Mouse (Mus musculus): ENCODE results near the gene Slco4a1. TPM values are rescaled to one million over a fixed set of nuclear protein-coding genes. Genes with fewer than 3 reads are reported as not detected.
A peak's percentile ranks its signal among the peaks of the same experiment; 100 is the strongest.

The Slco4a1 gene
- 18.6 and 25.3 TPM in 2 replicates for polyA plus RNA-seq (2012; rRNA removed)

GRCm38 (mm10) chr2:180455723-180456698, at the start of gene Slco4a1:
Slco4a1 (plus strand) TSS chr2:180456245.
- no peaks in the 10 kb centered on the region for H3K4me1 ChIP-seq (ENCODE audit: control insufficient read depth, insufficient read depth, low read length)
- no peak for TF ChIP-seq CTCF (IDR thresholded peaks at IDR 0.05; ENCODE audit: borderline replicate concordance, insufficient read depth, low read depth, low read length)
- peak; percentile 62 for TF ChIP-seq POLR2A (IDR thresholded peaks at IDR 0.05; ENCODE audit: borderline replicate concordance, insufficient read depth, low read length)
- H3K27ac ChIP-seq (ENCODE audit: insufficient read depth, low read length): no peak within 1 kb of the TSS
- DNase-seq: peak; percentile 91 to 92
- H3K27me3 ChIP-seq (ENCODE audit: control insufficient read depth, insufficient read depth, low read length): no peaks in the 10 kb centered on the region
- H3K4me3 ChIP-seq (replicated peaks; ENCODE audit: insufficient read depth, low read depth, low read length): peak within 1 kb of the TSS; percentile 78
- WGBS: 3% methylated on average over 65 of the region's 65 CpGs

- no peak overlapping the region for H3K27ac ChIP-seq (ENCODE audit: insufficient read depth, low read length)
- H3K27me3 ChIP-seq (ENCODE audit: control insufficient read depth, insufficient read depth, low read length): no peaks in the 10 kb centered on the region; the same call in 1 of the 2 replicates
- no peak for DNase-seq
- no peaks in the 10 kb centered on the region for H3K4me1 ChIP-seq (ENCODE audit: control insufficient read depth, insufficient read depth, low read length)
- TF ChIP-seq CTCF (IDR thresholded peaks at IDR 0.05; ENCODE audit: borderline replicate concordance, insufficient read depth, low read depth, low read length): no peak
- TF ChIP-seq POLR2A (IDR thresholded peaks at IDR 0.05; ENCODE audit: borderline replicate concordance, insufficient read depth, low read length): no peak
- WGBS: 20% methylated on average over 2 of the region's 2 CpGs
- no peak overlapping the region for H3K4me3 ChIP-seq (replicated peaks; ENCODE audit: insufficient read depth, low read depth, low read length)
These were observed 47.6 kb upstream of the Slco4a1 start for GRCm38 (mm10) chr2:180408410-180408809.

- no peak overlapping the region for H3K27ac ChIP-seq (ENCODE audit: insufficient read depth, low read length)
- no peak overlapping the region for H3K4me3 ChIP-seq (replicated peaks; ENCODE audit: insufficient read depth, low read depth, low read length)
- DNase-seq: no peak
- H3K4me1 ChIP-seq (ENCODE audit: control insufficient read depth, insufficient read depth, low read length): no peaks in the 10 kb centered on the region; the same call in 1 of the 2 replicates
- TF ChIP-seq CTCF (IDR thresholded peaks at IDR 0.05; ENCODE audit: borderline replicate concordance, insufficient read depth, low read depth, low read length) (no peak), POLR2A (IDR thresholded peaks at IDR 0.05; ENCODE audit: borderline replicate concordance, insufficient read depth, low read length) (no peak)
- no peaks in the 10 kb centered on the region; the same call in 1 of the 2 replicates for H3K27me3 ChIP-seq (ENCODE audit: control insufficient read depth, insufficient read depth, low read length)
- 28% methylated on average over 8 of the region's 8 CpGs for WGBS
These were observed 45.6 kb upstream of the Slco4a1 start for GRCm38 (mm10) chr2:180410432-180410831.

- TF ChIP-seq CTCF (IDR thresholded peaks at IDR 0.05; ENCODE audit: borderline replicate concordance, insufficient read depth, low read depth, low read length) (no peak), POLR2A (IDR thresholded peaks at IDR 0.05; ENCODE audit: borderline replicate concordance, insufficient read depth, low read length) (no peak)
- Histone ChIP-seq H3K27ac (ENCODE audit: insufficient read depth, low read length) (no peak overlapping the region), H3K27me3 (ENCODE audit: control insufficient read depth, insufficient read depth, low read length) (no peaks in the 10 kb centered on the region; the same call in 1 of the 2 replicates), H3K4me3 (replicated peaks; ENCODE audit: insufficient read depth, low read depth, low read length) (no peak overlapping the region), H3K4me1 (ENCODE audit: control insufficient read depth, insufficient read depth, low read length) (no peaks in the 10 kb centered on the region; the same call in 1 of the 2 replicates)
- DNase-seq: no peak
- 43% methylated on average over 8 of the region's 8 CpGs for WGBS
These were observed 45.0 kb upstream of the Slco4a1 start for GRCm38 (mm10) chr2:180411013-180411412.

- TF ChIP-seq POLR2A (IDR thresholded peaks at IDR 0.05; ENCODE audit: borderline replicate concordance, insufficient read depth, low read length): no peak
- H3K4me1 ChIP-seq (ENCODE audit: control insufficient read depth, insufficient read depth, low read length): no peaks in the 10 kb centered on the region; the same call in 1 of the 2 replicates
- H3K4me3 ChIP-seq (replicated peaks; ENCODE audit: insufficient read depth, low read depth, low read length): no peak overlapping the region
- no peaks in the 10 kb centered on the region; the same call in 1 of the 2 replicates for H3K27me3 ChIP-seq (ENCODE audit: control insufficient read depth, insufficient read depth, low read length)
- DNase-seq: peak in 1 of 2 experiments; percentile 35
- no peak overlapping the region for H3K27ac ChIP-seq (ENCODE audit: insufficient read depth, low read length)
- WGBS: 30% methylated on average over 3 of the region's 3 CpGs
These were observed 40.4 kb upstream of the Slco4a1 start for GRCm38 (mm10) chr2:180415627-180416026.

GRCm38 (mm10) chr2:180417731-180418130, 38.3 kb upstream of the Slco4a1 start:
- DNase-seq: no peak
- Histone ChIP-seq H3K4me1 (ENCODE audit: control insufficient read depth, insufficient read depth, low read length) (no peaks in the 10 kb centered on the region; the same call in 1 of the 2 replicates), H3K27me3 (ENCODE audit: control insufficient read depth, insufficient read depth, low read length) (no peaks in the 10 kb centered on the region), H3K4me3 (replicated peaks; ENCODE audit: insufficient read depth, low read depth, low read length) (no peak overlapping the region), H3K27ac (ENCODE audit: insufficient read depth, low read length) (no peak overlapping the region)
- TF ChIP-seq POLR2A (IDR thresholded peaks at IDR 0.05; ENCODE audit: borderline replicate concordance, insufficient read depth, low read length): no peak
- no peak for TF ChIP-seq CTCF (IDR thresholded peaks at IDR 0.05; ENCODE audit: borderline replicate concordance, insufficient read depth, low read depth, low read length)
- 18% methylated on average over 9 of the region's 9 CpGs for WGBS

- TF ChIP-seq CTCF (IDR thresholded peaks at IDR 0.05; ENCODE audit: borderline replicate concordance, insufficient read depth, low read depth, low read length): no peak
- no peak for TF ChIP-seq POLR2A (IDR thresholded peaks at IDR 0.05; ENCODE audit: borderline replicate concordance, insufficient read depth, low read length)
- Histone ChIP-seq H3K4me1 (ENCODE audit: control insufficient read depth, insufficient read depth, low read length) (no peaks in the 10 kb centered on the region; the same call in 1 of the 2 replicates), H3K27ac (ENCODE audit: insufficient read depth, low read length) (no peak overlapping the region), H3K4me3 (replicated peaks; ENCODE audit: insufficient read depth, low read depth, low read length) (no peak overlapping the region), H3K27me3 (ENCODE audit: control insufficient read depth, insufficient read depth, low read length) (no peaks in the 10 kb centered on the region)
- DNase-seq: peak; percentile 86 to 88
- WGBS: 2% methylated on average over 3 of the region's 3 CpGs
These were observed 35.4 kb upstream of the Slco4a1 start for GRCm38 (mm10) chr2:180420641-180421040.
